Mouse (Mus musculus) kidney, adult 2 months (tissue): ENCODE measurements around the gene Suox. TPM values are rescaled to one million over a fixed set of nuclear protein-coding genes. Genes with fewer than 3 reads are reported as not detected.
A peak's percentile ranks its signal among the peaks of the same experiment; 100 is the strongest.

Experiments
- DNase-seq: peaks from one replicate; pipeline ENCODE4 v3.0.0; 2021
- H3K27ac ChIP-seq: fragments of 200-500 bp; 2 replicates; pipeline ENCODE4 v1.5.1; 2012; ENCODE audit warnings: low read depth, low read length, control low read depth, inconsistent platforms; ENCODE audit not compliant: insufficient read depth
- H3K27me3 ChIP-seq: fragments of 200-500 bp; replicated peaks from 2 replicates; pipeline ENCODE4 v1.6.1; 2012; ENCODE audit warnings: mild to moderate bottlenecking, moderate library complexity, low read length, inconsistent platforms; ENCODE audit not compliant: control insufficient read depth, insufficient read depth
- H3K36me3 ChIP-seq: fragments of 200-500 bp; 2 replicates; pipeline ENCODE4 v1.6.1; 2012; ENCODE audit warnings: mild to moderate bottlenecking, moderate library complexity, low read length, inconsistent platforms; ENCODE audit not compliant: control insufficient read depth, insufficient read depth
- H3K4me1 ChIP-seq: fragments of 200-500 bp; 2 replicates; pipeline ENCODE4 v1.6.1; 2011; ENCODE audit warnings: low read length; ENCODE audit not compliant: control insufficient read depth, insufficient read depth
- H3K4me3 ChIP-seq: fragments of 200-500 bp; 2 replicates; pipeline ENCODE4 v1.5.1; 2011; ENCODE audit warnings: mild to moderate bottlenecking, low read depth, low read length, control low read depth; ENCODE audit not compliant: insufficient read depth
- CTCF ChIP-seq: fragments of 200-500 bp; conservative IDR thresholded peaks from 2 replicates; pipeline ENCODE4 v1.5.1; 2011; ENCODE audit warnings: low read depth, mild to moderate bottlenecking, control low read depth, low read length, moderate library complexity, mixed read lengths; ENCODE audit not compliant: insufficient read depth, insufficient read length
- POLR2A ChIP-seq: fragments of 200-500 bp; IDR thresholded peaks from one replicate; pipeline ENCODE4 v1.6.1; 2011; ENCODE audit warnings: low read depth, low read length, control low read depth
- WGBS: fragments of 180-500 bp; shearing (Covaris S2); methylation state at CpG from one replicate; pipeline ENCODE4 v1.1.7; 2018; 5-methylcytosine and 5-hydroxymethylcytosine counted together
- polyA plus RNA-seq: library from polyadenylated mRNA; depleted of rRNA; stranded (reverse); fragments of >200 nt; gene quantifications from 2 replicates; pipeline ENCODE4 v1.2.3, GENCODE M21; 2012

Suox gene
- polyA plus RNA-seq, 1 experiment, result 84.1 TPM

DNA sequence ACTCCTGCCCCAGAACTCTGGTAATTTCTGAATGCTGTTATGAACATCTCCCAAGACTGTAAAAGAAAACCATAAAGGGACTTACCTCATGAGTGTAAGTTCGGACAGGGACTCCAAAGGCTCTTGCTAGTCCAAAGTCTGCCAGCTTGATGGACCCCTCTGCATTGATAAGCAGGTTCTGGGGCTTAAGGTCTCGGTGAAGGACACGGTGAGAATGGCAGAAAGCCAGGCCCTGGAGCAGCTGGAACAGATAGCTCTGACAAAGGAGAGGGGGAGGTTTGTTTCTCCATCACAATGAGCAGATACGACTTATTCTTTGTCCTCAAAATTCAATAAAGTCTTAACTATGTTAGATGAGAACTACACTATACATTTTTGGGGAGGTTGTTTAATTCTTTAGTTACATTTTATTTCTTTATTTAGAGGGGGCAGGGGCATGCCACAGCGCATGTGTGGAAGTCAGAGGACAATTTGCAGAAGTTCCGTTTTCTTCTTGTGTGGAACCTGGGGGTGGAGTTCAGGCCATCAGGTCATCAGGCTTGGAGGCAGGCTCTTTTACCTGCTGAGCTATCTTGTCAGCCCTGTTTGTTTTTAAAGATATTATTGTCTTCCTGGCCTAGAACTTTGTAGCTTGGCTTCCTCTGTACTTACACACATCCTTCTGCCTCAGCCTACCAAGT, 28.6 kb upstream of the Suox start:
- Histone ChIP-seq H3K4me1 (peaks cover 10% of the 10 kb centered on the region; the same call in 1 of the 2 replicates), H3K27ac (no peak overlapping the region), H3K27me3 (no peaks in the 10 kb centered on the region), H3K4me3 (no peak overlapping the region), H3K36me3 (no peaks in the 10 kb centered on the region)
- 78% methylated on average over 6 of the region's 6 CpGs for WGBS
- DNase-seq, result no peak
- TF ChIP-seq POLR2A (no peak), CTCF (no peak)

- Histone ChIP-seq H3K36me3 (no peaks in the 10 kb centered on the region), H3K27me3 (no peaks in the 10 kb centered on the region), H3K4me1 (peaks cover 15% of the 10 kb centered on the region; the same call in 1 of the 2 replicates), H3K27ac (no peak overlapping the region), H3K4me3 (no peak overlapping the region)
- WGBS, result 96% methylated on average over 5 of the region's 5 CpGs
- TF ChIP-seq POLR2A, result no peak
- TF ChIP-seq CTCF, result no peak
- no peak for DNase-seq
These were observed 26.8 kb upstream of the Suox start for GRCm38 (mm10) chr10:128700712-128701111.

- Histone ChIP-seq H3K27ac (no peak overlapping the region), H3K4me1 (peaks cover 12% of the 10 kb centered on the region; the same call in 1 of the 2 replicates), H3K4me3 (no peak overlapping the region), H3K36me3 (no peaks in the 10 kb centered on the region), H3K27me3 (no peaks in the 10 kb centered on the region)
- TF ChIP-seq POLR2A, result no peak
- no peak for TF ChIP-seq CTCF
- no peak for DNase-seq
- 82% methylated on average over 11 of the region's 11 CpGs for WGBS
These were observed 25.7 kb upstream of the Suox start for GRCm38 (mm10) chr10:128699611-128700010.

- 54% methylated on average over 5 of the region's 5 CpGs for WGBS
- Histone ChIP-seq H3K27me3 (no peaks in the 10 kb centered on the region), H3K27ac (no peak overlapping the region), H3K36me3 (no peaks in the 10 kb centered on the region), H3K4me1 (peaks cover 12% of the 10 kb centered on the region; the same call in 1 of the 2 replicates), H3K4me3 (no peak overlapping the region)
- peak; percentile 78 for DNase-seq
- TF ChIP-seq CTCF (no peak), POLR2A (no peak)
These were observed 25.1 kb upstream of the Suox start for GRCm38 (mm10) chr10:128699006-128699405.

GRCm38 (mm10) chr10:128697072-128697725, 23.3 kb upstream of the Suox start:
- no peaks in the 10 kb centered on the region for H3K27me3 ChIP-seq
- no peaks in the 10 kb centered on the region for H3K36me3 ChIP-seq
- WGBS, result 84% methylated on average over 6 of the region's 6 CpGs
- H3K27ac ChIP-seq, result no peak overlapping the region
- no peak for DNase-seq
- TF ChIP-seq CTCF (no peak), POLR2A (no peak)
- no peak overlapping the region for H3K4me3 ChIP-seq
- peaks cover 12% of the 10 kb centered on the region; the same call in 1 of the 2 replicates for H3K4me1 ChIP-seq

DNA sequence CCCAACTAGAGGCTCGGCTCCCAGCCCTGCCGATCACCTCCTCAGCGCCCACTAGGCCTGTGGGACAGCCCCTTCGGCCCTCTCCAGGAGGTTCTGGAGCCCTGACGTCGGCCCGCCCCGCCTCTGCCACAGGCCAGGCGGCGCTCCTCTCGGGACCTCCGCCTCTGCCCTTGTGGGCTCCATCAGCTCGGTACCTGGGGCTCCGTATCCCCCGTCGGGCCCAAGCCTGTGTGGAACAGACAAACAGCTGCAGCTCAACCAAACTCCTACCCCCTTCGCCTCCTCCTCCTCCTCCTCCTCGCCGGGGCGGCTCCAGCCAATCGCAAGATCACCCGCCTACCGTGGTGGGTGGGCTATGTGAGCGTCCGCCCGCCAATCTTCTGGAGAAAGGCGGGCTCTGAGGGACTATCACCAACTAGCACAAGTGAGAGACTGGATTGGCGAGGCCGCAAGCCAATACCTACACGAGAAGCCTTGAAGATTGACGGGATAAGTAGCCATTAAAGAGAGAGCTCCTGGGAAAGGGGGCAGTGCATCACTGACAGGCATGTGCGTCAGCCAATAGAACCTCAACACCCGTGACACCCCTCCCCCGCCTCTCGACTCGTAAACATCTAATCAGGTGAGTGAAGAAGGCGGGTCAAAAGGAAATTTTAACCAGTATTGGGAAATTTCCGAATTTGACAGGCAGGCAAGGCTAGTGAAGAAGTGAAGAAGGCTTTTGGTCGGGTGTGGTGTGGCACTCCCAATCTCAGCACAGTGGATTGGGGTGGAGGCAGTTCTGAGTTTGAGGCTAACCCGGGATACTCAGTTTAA, 22.3 kb upstream of the Suox start, which contains the start of gene Rab5b:
TSS of gene Rab5b (minus strand) at position 273 of the 816 bp plus-strand sequence.
- under 1% methylated on average over 40 of the region's 40 CpGs for WGBS
- TF ChIP-seq POLR2A (peak; percentile 91), CTCF (no peak)
- Histone ChIP-seq H3K27me3 (no peaks in the 10 kb centered on the region), H3K27ac (peak within 1 kb of the TSS; percentile 87), H3K36me3 (no peaks in the 10 kb centered on the region), H3K4me1 (peaks cover 12% of the 10 kb centered on the region; the same call in 1 of the 2 replicates), H3K4me3 (peak within 1 kb of the TSS; percentile 76)
- peak; percentile 100 for DNase-seq
